Mouse (Mus musculus) embryo, embryonic 9.5 days (tissue): ENCODE measurements around the gene Rasgef1b.
A peak's percentile ranks its signal among the peaks of the same experiment; 100 is the strongest.

Experiments
- DNase-seq: peaks from one replicate; pipeline ENCODE4 v3.0.0-alpha.2; 2017; ENCODE audit errors: extremely low spot score

Gene Rasgef1b

GRCm38 (mm10) chr5:99728649-99729212 is at the start of gene Rasgef1b:
Gene Rasgef1b (minus strand): TSS chr5:99729065.
- DNase-seq: peak; percentile 85

- no peak for DNase-seq
Observed at GRCm38 (mm10) chr5:99775342-99775741, 46.5 kb upstream of the Rasgef1b start.

GRCm38 (mm10) chr5:99773265-99773664 is 44.4 kb upstream of the Rasgef1b start:
- DNase-seq: no peak

GRCm38 (mm10) chr5:99764246-99764645 is 35.4 kb upstream of the Rasgef1b start:
- DNase-seq: no peak

- no peak for DNase-seq
Observed at GRCm38 (mm10) chr5:99758859-99759258, 30.0 kb upstream of the Rasgef1b start.

- no peak for DNase-seq
Observed at GRCm38 (mm10) chr5:99753843-99754242, 25.0 kb upstream of the Rasgef1b start.

GRCm38 (mm10) chr5:99753368-99753767 is 24.5 kb upstream of the Rasgef1b start:
- DNase-seq: no peak

GRCm38 (mm10) chr5:99752670-99753231 is 23.9 kb upstream of the Rasgef1b start:
- no peak for DNase-seq

- DNase-seq: no peak
Observed at GRCm38 (mm10) chr5:99748417-99748816, 19.6 kb upstream of the Rasgef1b start.

- no peak for DNase-seq
Observed at GRCm38 (mm10) chr5:99746087-99746486, 17.2 kb upstream of the Rasgef1b start.

GRCm38 (mm10) chr5:99742874-99743273 is 14.0 kb upstream of the Rasgef1b start:
- DNase-seq: no peak

GRCm38 (mm10) chr5:99742056-99742455 is 13.2 kb upstream of the Rasgef1b start:
- no peak for DNase-seq

- no peak for DNase-seq
Observed at GRCm38 (mm10) chr5:99737937-99738727, 9.3 kb upstream of the Rasgef1b start.

GRCm38 (mm10) chr5:99729931-99730330 is 1.1 kb upstream of the Rasgef1b start:
- DNase-seq: no peak

GRCm38 (mm10) chr5:99729361-99729882 is 557 bp upstream of the Rasgef1b start:
- DNase-seq: peak; percentile 55

GRCm38 (mm10) chr5:99728027-99728451 is 826 bp downstream of the Rasgef1b start:
- DNase-seq: peak; percentile 35

GRCm38 (mm10) chr5:99723941-99724340 is 4.9 kb downstream of the Rasgef1b start:
- no peak for DNase-seq

GRCm38 (mm10) chr5:99722310-99722709 is 6.6 kb downstream of the Rasgef1b start:
- no peak for DNase-seq

GRCm38 (mm10) chr5:99720554-99720953 is 8.3 kb downstream of the Rasgef1b start:
- no peak for DNase-seq

GRCm38 (mm10) chr5:99717917-99718316 is 10.9 kb downstream of the Rasgef1b start:
- no peak for DNase-seq

GRCm38 (mm10) chr5:99715281-99715744 is 13.6 kb downstream of the Rasgef1b start:
- DNase-seq: no peak

GRCm38 (mm10) chr5:99711947-99712346 is 16.9 kb downstream of the Rasgef1b start:
- DNase-seq: no peak

- DNase-seq: no peak
Observed at GRCm38 (mm10) chr5:99708706-99709105, 20.2 kb downstream of the Rasgef1b start.
